Mouse (Mus musculus): ENCODE results near the gene Htr7. TPM values are rescaled to one million over a fixed set of nuclear protein-coding genes. Genes with fewer than 3 reads are reported as not detected.
A peak's percentile ranks its signal among the peaks of the same experiment; 100 is the strongest.

Htr7 gene
- total RNA-seq, 2 experiments from 2014 or later, result 0.46 to 0.47 TPM

DNA sequence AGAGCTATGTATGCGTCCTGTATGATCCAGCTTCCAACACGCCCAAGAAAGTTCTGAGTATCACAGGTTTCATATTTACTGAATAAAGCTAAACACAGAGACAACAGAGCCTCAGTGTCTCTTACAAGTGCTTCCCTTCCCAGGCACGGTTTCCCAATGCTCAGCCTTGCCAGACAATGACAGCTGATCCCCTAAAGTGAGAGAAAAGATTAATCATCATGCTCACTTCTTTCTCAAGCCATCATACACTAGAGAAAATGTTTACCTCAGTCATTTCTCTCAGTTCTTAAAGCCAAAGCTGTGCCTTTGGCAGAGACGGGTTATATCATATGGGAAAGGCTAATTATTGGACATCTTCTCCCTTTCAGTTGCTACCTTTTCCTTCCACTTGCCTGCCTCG is 99.7 kb downstream of the Htr7 start:
- DNase-seq (ENCODE audit: low spot score), result no peak

DNA sequence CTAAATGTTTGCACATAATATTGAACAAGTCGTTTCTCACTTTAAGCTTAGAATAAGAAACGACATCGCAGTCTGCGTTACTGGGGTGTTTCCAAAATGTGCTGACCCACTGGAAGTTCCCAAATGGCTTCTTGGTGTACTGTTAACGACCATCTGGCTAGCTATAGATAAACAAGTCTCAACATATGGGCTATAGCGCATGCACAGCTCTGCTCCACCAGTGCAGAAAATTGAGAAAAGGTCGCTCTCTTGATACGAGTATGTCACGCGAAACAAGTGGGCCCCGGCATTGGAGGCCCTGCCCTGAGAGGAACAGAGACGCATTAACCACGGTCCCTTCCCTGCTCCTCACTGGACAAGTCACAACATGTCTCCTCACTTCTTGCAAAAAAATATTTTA is 101.6 kb downstream of the Htr7 start:
- DNase-seq (ENCODE audit: low spot score), result no peak

DNA sequence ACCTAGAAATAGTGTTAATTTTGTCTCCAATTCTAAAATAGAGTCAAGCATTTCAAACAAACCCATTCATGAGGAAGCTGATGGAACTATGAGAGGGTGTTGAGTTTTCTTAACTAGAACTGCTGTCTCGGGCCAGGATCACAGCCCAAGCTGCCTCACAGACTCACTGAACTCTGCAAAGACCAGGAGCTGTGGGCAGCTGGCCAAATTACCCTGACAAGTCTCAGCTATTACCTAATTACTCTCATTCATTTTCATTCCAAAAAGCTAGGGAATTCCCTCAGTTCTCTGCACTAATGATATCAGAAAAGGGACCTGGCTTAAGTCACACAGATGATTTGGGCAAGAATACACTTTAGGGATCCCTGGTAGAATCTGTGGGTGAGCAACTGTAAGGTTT is 107.4 kb downstream of the Htr7 start:
- no peak for DNase-seq (ENCODE audit: low spot score)

DNA sequence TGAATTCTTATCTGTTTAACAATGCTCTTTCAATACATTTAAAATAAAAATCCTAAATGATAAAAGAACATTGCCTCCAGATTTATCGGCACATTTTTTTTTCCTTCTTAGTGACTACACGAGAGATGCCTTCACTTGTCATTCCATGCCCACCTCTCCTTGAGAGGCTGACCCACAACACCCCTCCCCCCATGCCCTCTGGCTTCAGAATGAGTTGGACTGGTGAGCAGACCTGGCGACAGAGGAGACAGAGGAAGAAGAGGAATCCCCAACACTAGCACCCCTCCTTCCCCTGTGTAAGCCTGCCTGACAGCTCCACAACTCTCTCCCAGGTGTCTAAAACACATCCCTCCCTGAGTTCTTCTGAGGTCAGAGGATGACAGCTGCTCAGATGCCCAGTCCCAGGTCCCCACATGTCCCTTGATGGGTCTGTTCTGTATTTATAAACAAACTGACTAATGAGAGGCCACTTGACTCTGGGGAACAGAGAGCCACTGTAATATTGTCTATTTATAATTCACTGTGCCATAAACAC is 132.3 kb downstream of the Htr7 start:
- DNase-seq (ENCODE audit: low spot score), result no peak

DNA sequence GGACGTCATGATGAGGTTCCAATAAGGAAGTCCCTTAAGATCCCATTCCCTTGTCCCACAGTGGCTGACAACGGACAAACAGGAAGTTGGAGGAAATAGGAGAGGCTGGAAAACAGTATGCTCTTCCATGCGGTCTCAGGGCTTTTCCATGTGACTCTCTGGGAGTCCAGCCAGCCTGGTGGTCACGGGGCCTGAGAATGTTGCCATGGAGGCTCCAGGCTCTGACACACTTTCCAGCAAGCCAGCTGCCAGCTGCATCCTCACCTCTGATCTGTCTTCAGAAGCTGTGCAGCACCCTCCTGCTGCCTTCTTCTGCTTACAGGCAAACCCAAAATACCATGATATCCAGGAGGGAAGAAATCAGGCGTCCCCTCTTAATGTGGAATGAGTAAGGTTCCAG is 132.9 kb downstream of the Htr7 start:
- DNase-seq (ENCODE audit: low spot score), result peak; percentile 47

Other genes starting within 250 kb of the Htr7 start
- gene Rpp30, start 26.2 kb upstream of the Htr7 start, total RNA-seq (2021), result 10 to 100 TPM; 13.8 to 16.5 TPM
- gene Ankrd1, start 62.6 kb upstream of the Htr7 start, total RNA-seq (2021), result 10 to 100 TPM in 1 of 2 experiments, 1 to 10 TPM in 1; 1.8 to 31.5 TPM

All from gastrocnemius, adult 18-20 months (tissue).